Comparison of ENCODE assay signal across 11 mouse cellular contexts in the genomic region with DNA sequence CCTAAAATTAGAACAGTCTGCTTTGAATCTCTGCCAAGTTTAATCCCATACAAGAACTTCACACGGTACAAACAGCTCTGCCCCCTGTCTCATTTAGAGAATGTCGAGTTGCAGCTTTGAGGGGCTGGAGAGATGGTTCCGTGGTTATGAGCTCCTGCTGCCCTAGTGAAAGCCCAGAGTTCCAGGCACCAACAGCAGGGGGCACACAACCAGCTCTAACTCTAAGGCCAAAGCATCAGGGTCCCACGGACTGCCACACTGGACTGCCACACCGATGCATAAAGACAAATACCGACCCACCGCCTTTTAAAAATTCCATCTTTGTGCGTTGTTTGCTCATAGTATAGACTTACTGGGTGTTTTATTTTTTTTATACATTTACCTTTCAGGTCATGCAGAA.
DNase-seq lines count a peak whose midpoint lies in the region; ATAC-seq and TF ChIP-seq lines count a peak whose summit lies in the region.
"Had no signal": no experiment of that assay in that cellular context is flagged by ENCODE, and none has a peak within 500 bp of the region (broad histone marks: within the 10 kb centered on the region; RNA-seq: fewer than 3 reads in every experiment).

No protein-coding gene starts in this region.

- no peaks in the 10 kb centered on the region for H3K9me3 ChIP-seq in heart, embryonic 16.5 days (replicated peaks; ENCODE audit: control insufficient read depth, low read length)
- H3K9me3 ChIP-seq: embryonic facial prominence, embryonic 13.5 days; G1E had no signal

- TF ChIP-seq CTCF in lung, adult 2 months (IDR thresholded peaks at IDR 0.05; ENCODE audit: insufficient read depth, low read length), result peak; percentile 55

- no peaks in the 10 kb centered on the region for H3K27me3 ChIP-seq in heart, embryonic 16.5 days (ENCODE audit: control insufficient read depth, insufficient read depth, low read length)
- H3K27me3 ChIP-seq: embryonic facial prominence, embryonic 13.5 days had no signal

- DNase-seq in heart, adult 11 months, result no peak
- DNase-seq in lung, adult 2 months, result no peak
- no peak for DNase-seq in lung, postnatal 14 days
- DNase-seq in NIH3T3 (ENCODE audit: low read depth), result peak; percentile 51
- DNase-seq in mesoderm, embryonic 11.5 days (ENCODE audit: low read depth, low spot score), result peak; percentile 23
- no peak for DNase-seq in thymus, postnatal 4 days
- DNase-seq in layer of hippocampus, adult 18-20 months (ENCODE audit: low spot score in 2 of 2), result no peak
- DNase-seq: liver had no signal

- H3K4me2 ChIP-seq in heart, embryonic 16.5 days (ENCODE audit: low read depth, low read length), result no peak overlapping the region
- H3K4me2 ChIP-seq: embryonic facial prominence, embryonic 13.5 days had no signal

- no peak overlapping the region for H3K4me3 ChIP-seq in heart, embryonic 16.5 days (ENCODE audit: low read length)
- no peak overlapping the region for H3K4me3 ChIP-seq in lung, adult 2 months (replicated peaks; ENCODE audit: extremely low read depth, low read depth, low read length)
- H3K4me3 ChIP-seq: embryonic facial prominence, embryonic 13.5 days had no signal

- WGBS in heart, embryonic 16.5 days, result 59% methylated on average over 8 of the region's 8 CpGs
- WGBS in lung, adult 2 months, result 60% methylated on average over 8 of the region's 8 CpGs

- peak; percentile 41; the same call in 1 of the 2 replicates for ATAC-seq in heart, embryonic 16.5 days (replicated peaks; ENCODE audit: extremely low read depth, insufficient read depth, low FRiP score)

- no peak for TF ChIP-seq POLR2A in lung, adult 2 months (IDR thresholded peaks at IDR 0.05; ENCODE audit: borderline replicate concordance, extremely low read depth, low read depth, low read length)

- H3K4me1 ChIP-seq in heart, embryonic 16.5 days (ENCODE audit: control insufficient read depth, insufficient read depth, low read length), result peaks cover 7% of the 10 kb centered on the region
- H3K4me1 ChIP-seq in lung, adult 2 months (ENCODE audit: control insufficient read depth, insufficient read depth, low read length), result no peaks in the 10 kb centered on the region
- H3K4me1 ChIP-seq: embryonic facial prominence, embryonic 13.5 days had no signal

- no peak overlapping the region for H3K9ac ChIP-seq in heart, embryonic 16.5 days (ENCODE audit: low read length)
- H3K9ac ChIP-seq: embryonic facial prominence, embryonic 13.5 days had no signal

- no peaks in the 10 kb centered on the region for H3K36me3 ChIP-seq in heart, embryonic 16.5 days (ENCODE audit: control insufficient read depth, insufficient read depth)
- H3K36me3 ChIP-seq: embryonic facial prominence, embryonic 13.5 days; G1E had no signal

- no peak overlapping the region for H3K27ac ChIP-seq in heart, embryonic 16.5 days (ENCODE audit: low read length)
- H3K27ac ChIP-seq: embryonic facial prominence, embryonic 13.5 days had no signal

Comparison
In these comparisons a context has a peak if more than half of its experiments do, and no peak if none do; other contexts are left out.
1. DNase-seq: peak in NIH3T3 (single experiment) and mesoderm, embryonic 11.5 days (single experiment); none in heart, adult 11 months (single experiment), lung, adult 2 months (single experiment), lung, postnatal 14 days (single experiment), thymus, postnatal 4 days (single experiment) and layer of hippocampus, adult 18-20 months (0 of 2).